Mouse (Mus musculus): Measurements from ENCODE around the gene Sars.

- TF ChIP-seq CTCF (IDR thresholded peaks at IDR 0.05; ENCODE audit: control insufficient read depth, insufficient read depth, insufficient read length) (no peak), USF1 (IDR thresholded peaks at IDR 0.05; ENCODE audit: low read depth) (no peak), MYOG (IDR thresholded peaks at IDR 0.05; ENCODE audit: control insufficient read depth, extremely low read depth, insufficient read length) (no peak), MYOD1 (IDR thresholded peaks at IDR 0.05; ENCODE audit: control insufficient read depth, insufficient read length, low read depth) (no peak), FOSL1 (IDR thresholded peaks at IDR 0.05; ENCODE audit: insufficient read depth, low read length, poor library complexity, severe bottlenecking) (no peak), MAX (IDR thresholded peaks at IDR 0.05) (no peak)
Observed at GRCm38 (mm10) chr3:108458380-108458779, 13.4 kb upstream of the Sars start.

Data from C2C12 (cell line).